Mouse (Mus musculus) thymus, postnatal 14 days (tissue): Measurements from ENCODE around the gene Slc38a6.
A peak's percentile ranks its signal among the peaks of the same experiment; 100 is the strongest.

Experiments used
- DNase-seq: peaks from one replicate; pipeline ENCODE4 v3.0.0; 2021

The Slc38a6 gene

DNA sequence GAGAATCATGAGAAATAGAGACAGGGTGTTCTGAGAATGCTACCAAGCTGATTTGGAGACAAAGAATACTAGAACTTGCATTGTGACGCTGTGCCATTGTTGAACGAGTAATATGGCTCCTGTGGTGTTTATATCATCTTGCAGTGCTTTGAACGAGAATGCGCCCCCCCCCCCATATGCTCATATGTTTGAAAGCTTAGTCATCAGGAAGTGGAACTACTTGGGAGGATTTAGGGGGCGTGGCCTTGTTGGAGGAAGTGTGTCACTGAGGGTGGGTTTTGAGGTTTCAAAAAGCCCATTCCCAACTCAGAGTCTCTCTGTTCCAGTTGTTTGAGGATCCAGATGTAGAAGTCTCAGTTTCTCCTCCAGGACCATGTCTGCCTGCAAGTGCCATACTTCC lies 108.0 kb downstream of the Slc38a6 start:
- DNase-seq: no peak

- DNase-seq: no peak
These were observed 112.8 kb downstream of the Slc38a6 start for GRCm38 (mm10) chr12:73399426-73399825.

- no peak for DNase-seq
These were observed 114.0 kb downstream of the Slc38a6 start for GRCm38 (mm10) chr12:73400481-73401025.

- no peak for DNase-seq
These were observed 115.0 kb downstream of the Slc38a6 start for GRCm38 (mm10) chr12:73401520-73402130.

DNA sequence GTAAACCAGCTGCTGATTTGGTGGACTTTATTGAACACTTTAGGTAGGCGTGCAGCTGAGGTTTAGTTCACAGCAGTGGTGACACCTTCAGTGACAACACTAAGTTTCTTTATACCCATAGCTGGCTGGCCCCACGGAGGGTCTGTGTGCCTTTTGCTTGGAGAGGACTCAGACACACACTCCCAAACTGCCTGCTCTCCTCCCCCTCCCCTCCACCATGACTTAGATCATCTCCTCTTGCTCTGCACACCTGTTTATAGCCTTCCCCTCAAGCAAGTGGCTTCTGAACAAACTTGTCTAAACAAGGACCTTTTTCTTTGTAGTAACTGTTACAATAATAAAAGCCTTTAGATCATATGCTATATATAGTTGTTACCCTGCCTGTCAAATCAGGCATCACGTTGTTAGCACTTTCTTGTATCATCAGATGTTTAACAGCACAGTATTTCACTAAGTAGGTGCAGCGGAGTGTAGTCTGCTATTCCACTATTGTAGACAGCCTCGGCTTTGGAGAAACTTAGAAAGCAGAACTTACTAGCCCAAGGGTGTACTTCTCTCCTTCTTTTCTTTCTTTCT lies 115.6 kb downstream of the Slc38a6 start:
- DNase-seq: peak; percentile 64

- no peak for DNase-seq
These were observed 116.5 kb downstream of the Slc38a6 start for GRCm38 (mm10) chr12:73402851-73403665.
